Mouse (Mus musculus) heart, postnatal 0 days (tissue): ENCODE data around the gene Lig1.

Experiments used
- CTCF ChIP-seq: IDR thresholded peaks from 2 replicates; pipeline ENCODE4 v1.5.1; 2016; ENCODE audit warnings: antibody characterized with exemption, control low read depth, low read depth
- EP300 ChIP-seq: IDR thresholded peaks from 2 replicates; pipeline ENCODE4 v1.6.1; 2016; ENCODE audit warnings: antibody characterized with exemption, low read depth

- no peak for TF ChIP-seq CTCF
- TF ChIP-seq EP300, result no peak
Observed at GRCm38 (mm10) chr7:13269394-13269793, 7.7 kb upstream of the Lig1 start.
